Mouse (Mus musculus): ENCODE results near the gene Pnliprp1. TPM values are rescaled to one million over a fixed set of nuclear protein-coding genes. Genes with fewer than 3 reads are reported as not detected.
A peak's percentile ranks its signal among the peaks of the same experiment; 100 is the strongest.

Pnliprp1 gene
- polyA plus RNA-seq, 1 experiment from 2014 or later, result not detected

GRCm38 (mm10) chr19:58743736-58744135 is 15.0 kb downstream of the Pnliprp1 start:
- H3K9me3 ChIP-seq, result no peaks in the 10 kb centered on the region
- H3K36me3 ChIP-seq, result no peaks in the 10 kb centered on the region
- no peaks in the 10 kb centered on the region for H3K27me3 ChIP-seq (ENCODE audit: insufficient read depth, poor library complexity, severe bottlenecking)
- H3K27ac ChIP-seq, result no peak overlapping the region
- 0 out of 2 replicates have a peak, but pooled peaks cover 5% of the 10 kb centered on the region for H3K4me1 ChIP-seq (replicated peaks)
- WGBS, result 78% methylated on average over 4 of the region's 4 CpGs
- DNase-seq (ENCODE audit: low spot score), result no peak
- no peak overlapping the region for H3K4me3 ChIP-seq

GRCm38 (mm10) chr19:58747498-58748000 is 18.9 kb downstream of the Pnliprp1 start:
- no peaks in the 10 kb centered on the region for H3K9me3 ChIP-seq
- H3K4me3 ChIP-seq, result no peak overlapping the region
- no peaks in the 10 kb centered on the region for H3K4me1 ChIP-seq (replicated peaks)
- no peaks in the 10 kb centered on the region for H3K27me3 ChIP-seq (ENCODE audit: insufficient read depth, poor library complexity, severe bottlenecking)
- 88% methylated on average over 9 of the region's 9 CpGs for WGBS
- H3K36me3 ChIP-seq, result no peaks in the 10 kb centered on the region
- no peak for DNase-seq (ENCODE audit: low spot score)
- no peak overlapping the region for H3K27ac ChIP-seq

GRCm38 (mm10) chr19:58750822-58751221 is 22.1 kb downstream of the Pnliprp1 start:
- WGBS, result 85% methylated on average over 2 of the region's 2 CpGs

GRCm38 (mm10) chr19:58751504-58751903 is 22.8 kb downstream of the Pnliprp1 start:
- Histone ChIP-seq H3K27ac (no peak overlapping the region), H3K4me1 (replicated peaks) (no peaks in the 10 kb centered on the region), H3K36me3 (no peaks in the 10 kb centered on the region), H3K4me3 (no peak overlapping the region), H3K27me3 (ENCODE audit: insufficient read depth, poor library complexity, severe bottlenecking) (no peaks in the 10 kb centered on the region), H3K9me3 (peaks cover 7% of the 10 kb centered on the region; the same call in 1 of the 2 replicates)
- 82% methylated on average over 2 of the region's 2 CpGs for WGBS
- no peak for DNase-seq (ENCODE audit: low spot score)

More at GRCm38 (mm10) chr19:58750822-58751221, 22.1 kb downstream of the Pnliprp1 start:
- Histone ChIP-seq H3K36me3 (no peaks in the 10 kb centered on the region), H3K4me3 (no peak overlapping the region), H3K27me3 (ENCODE audit: insufficient read depth, poor library complexity, severe bottlenecking) (no peaks in the 10 kb centered on the region), H3K9me3 (peaks cover 7% of the 10 kb centered on the region; the same call in 1 of the 2 replicates), H3K4me1 (replicated peaks) (no peaks in the 10 kb centered on the region), H3K27ac (no peak overlapping the region)
- no peak for DNase-seq (ENCODE audit: low spot score)

GRCm38 (mm10) chr19:58758871-58759270 is 30.2 kb downstream of the Pnliprp1 start:
- WGBS, result 94% methylated on average over 4 of the region's 4 CpGs
- no peaks in the 10 kb centered on the region for H3K36me3 ChIP-seq
- peaks cover 7% of the 10 kb centered on the region; the same call in 1 of the 2 replicates for H3K9me3 ChIP-seq
- H3K27ac ChIP-seq, result no peak overlapping the region
- DNase-seq (ENCODE audit: low spot score), result no peak
- no peak overlapping the region for H3K4me3 ChIP-seq
- H3K4me1 ChIP-seq (replicated peaks), result peaks cover 12% of the 10 kb centered on the region; the same call in 1 of the 2 replicates
- H3K27me3 ChIP-seq (ENCODE audit: insufficient read depth, poor library complexity, severe bottlenecking), result peaks cover 16% of the 10 kb centered on the region

GRCm38 (mm10) chr19:58759423-58759822 is 30.7 kb downstream of the Pnliprp1 start, which contains the start of gene Pnliprp2:
Pnliprp2 (plus strand) TSS chr19:58759719.
- no peaks in the 10 kb centered on the region for H3K36me3 ChIP-seq
- H3K9me3 ChIP-seq, result peaks cover 3% of the 10 kb centered on the region; the same call in 1 of the 2 replicates
- WGBS, result 66% methylated on average over 9 of the region's 9 CpGs
- no peak within 1 kb of the TSS for H3K4me3 ChIP-seq
- DNase-seq (ENCODE audit: low spot score), result no peak
- no peak within 1 kb of the TSS for H3K27ac ChIP-seq
- peaks cover 19% of the 10 kb centered on the region for H3K27me3 ChIP-seq (ENCODE audit: insufficient read depth, poor library complexity, severe bottlenecking)
- peaks cover 12% of the 10 kb centered on the region; the same call in 1 of the 2 replicates for H3K4me1 ChIP-seq (replicated peaks)

GRCm38 (mm10) chr19:58762316-58762715 is 33.6 kb downstream of the Pnliprp1 start:
- Histone ChIP-seq H3K4me3 (no peak overlapping the region), H3K4me1 (replicated peaks) (peaks cover 18% of the 10 kb centered on the region), H3K27ac (no peak overlapping the region), H3K9me3 (no peaks in the 10 kb centered on the region), H3K36me3 (no peaks in the 10 kb centered on the region), H3K27me3 (ENCODE audit: insufficient read depth, poor library complexity, severe bottlenecking) (peaks cover 27% of the 10 kb centered on the region)
- no peak for DNase-seq (ENCODE audit: low spot score)
- 21% methylated on average over 6 of the region's 6 CpGs for WGBS

- Histone ChIP-seq H3K27me3 (ENCODE audit: insufficient read depth, poor library complexity, severe bottlenecking) (peaks cover 27% of the 10 kb centered on the region), H3K9me3 (no peaks in the 10 kb centered on the region), H3K36me3 (no peaks in the 10 kb centered on the region), H3K4me3 (no peak overlapping the region), H3K4me1 (replicated peaks) (peaks cover 22% of the 10 kb centered on the region), H3K27ac (0 out of 2 replicates have a peak overlapping the region, but pooled peaks have one; percentile 29)
- WGBS, result 14% methylated on average over 12 of the region's 12 CpGs
- DNase-seq (ENCODE audit: low spot score), result peak; percentile 79
Observed at GRCm38 (mm10) chr19:58762848-58763541, 34.3 kb downstream of the Pnliprp1 start.

GRCm38 (mm10) chr19:58767329-58767728 is 38.6 kb downstream of the Pnliprp1 start:
- no peak for DNase-seq (ENCODE audit: low spot score)
- H3K27ac ChIP-seq, result no peak overlapping the region
- H3K4me1 ChIP-seq (replicated peaks), result peaks cover 19% of the 10 kb centered on the region
- peaks cover 23% of the 10 kb centered on the region for H3K27me3 ChIP-seq (ENCODE audit: insufficient read depth, poor library complexity, severe bottlenecking)
- no peaks in the 10 kb centered on the region for H3K36me3 ChIP-seq
- WGBS, result 32% methylated on average over 6 of the region's 6 CpGs
- H3K9me3 ChIP-seq, result no peaks in the 10 kb centered on the region
- no peak overlapping the region for H3K4me3 ChIP-seq

GRCm38 (mm10) chr19:58776461-58776860 is 47.8 kb downstream of the Pnliprp1 start:
- no peak overlapping the region for H3K27ac ChIP-seq
- DNase-seq (ENCODE audit: low spot score), result no peak
- H3K27me3 ChIP-seq (ENCODE audit: insufficient read depth, poor library complexity, severe bottlenecking), result no peaks in the 10 kb centered on the region
- no peaks in the 10 kb centered on the region for H3K36me3 ChIP-seq
- no peaks in the 10 kb centered on the region for H3K9me3 ChIP-seq
- H3K4me1 ChIP-seq (replicated peaks), result 0 out of 2 replicates have a peak, but pooled peaks cover 2% of the 10 kb centered on the region
- H3K4me3 ChIP-seq, result no peak overlapping the region
- 85% methylated on average over 5 of the region's 5 CpGs for WGBS

GRCm38 (mm10) chr19:58781566-58781965 is 52.9 kb downstream of the Pnliprp1 start:
- Histone ChIP-seq H3K36me3 (no peaks in the 10 kb centered on the region), H3K4me1 (replicated peaks) (peaks cover 23% of the 10 kb centered on the region), H3K27me3 (ENCODE audit: insufficient read depth, poor library complexity, severe bottlenecking) (no peaks in the 10 kb centered on the region), H3K27ac (0 out of 2 replicates have a peak overlapping the region, but pooled peaks have one; percentile 19), H3K4me3 (no peak overlapping the region), H3K9me3 (no peaks in the 10 kb centered on the region)
- DNase-seq (ENCODE audit: low spot score), result no peak
- WGBS, result 31% methylated on average over 4 of the region's 4 CpGs

GRCm38 (mm10) chr19:58783938-58784337 is 55.3 kb downstream of the Pnliprp1 start:
- no peaks in the 10 kb centered on the region for H3K27me3 ChIP-seq (ENCODE audit: insufficient read depth, poor library complexity, severe bottlenecking)
- no peaks in the 10 kb centered on the region for H3K9me3 ChIP-seq
- no peaks in the 10 kb centered on the region for H3K36me3 ChIP-seq
- peaks cover 23% of the 10 kb centered on the region for H3K4me1 ChIP-seq (replicated peaks)
- WGBS, result 33% methylated on average over 7 of the region's 7 CpGs
- H3K4me3 ChIP-seq, result no peak overlapping the region
- peak; percentile 22 for DNase-seq (ENCODE audit: low spot score)
- H3K27ac ChIP-seq, result no peak overlapping the region

- no peaks in the 10 kb centered on the region for H3K27me3 ChIP-seq (ENCODE audit: insufficient read depth, poor library complexity, severe bottlenecking)
- H3K36me3 ChIP-seq, result no peaks in the 10 kb centered on the region
- no peak for DNase-seq (ENCODE audit: low spot score)
- WGBS, result 84% methylated on average over 11 of the region's 11 CpGs
- peak overlapping the region; percentile 53; the same call in 1 of the 2 replicates for H3K27ac ChIP-seq
- H3K4me1 ChIP-seq (replicated peaks), result peaks cover 4% of the 10 kb centered on the region
- H3K9me3 ChIP-seq, result no peaks in the 10 kb centered on the region
- no peak overlapping the region for H3K4me3 ChIP-seq
Observed at GRCm38 (mm10) chr19:58789194-58789593, 60.5 kb downstream of the Pnliprp1 start.

All from hindbrain, embryonic 10.5 days (tissue).